Mouse (Mus musculus): ENCODE results near the gene Pde10a.
A peak's percentile ranks its signal among the peaks of the same experiment; 100 is the strongest.

Pde10a gene

GRCm38 (mm10) chr17:8525225-8525721, at the start of gene Pde10a:
Gene Pde10a, plus strand, starts transcription at chr17:8525372.
- DNase-seq (ENCODE audit: low spot score in 2 of 2), result peak in 1 of 2 experiments; percentile 41

- no peak for DNase-seq (ENCODE audit: low spot score in 2 of 2)
These were observed 46.6 kb upstream of the Pde10a start for GRCm38 (mm10) chr17:8478554-8478953.

- no peak for DNase-seq (ENCODE audit: low spot score in 2 of 2)
These were observed 45.6 kb upstream of the Pde10a start for GRCm38 (mm10) chr17:8479493-8480128.

DNA sequence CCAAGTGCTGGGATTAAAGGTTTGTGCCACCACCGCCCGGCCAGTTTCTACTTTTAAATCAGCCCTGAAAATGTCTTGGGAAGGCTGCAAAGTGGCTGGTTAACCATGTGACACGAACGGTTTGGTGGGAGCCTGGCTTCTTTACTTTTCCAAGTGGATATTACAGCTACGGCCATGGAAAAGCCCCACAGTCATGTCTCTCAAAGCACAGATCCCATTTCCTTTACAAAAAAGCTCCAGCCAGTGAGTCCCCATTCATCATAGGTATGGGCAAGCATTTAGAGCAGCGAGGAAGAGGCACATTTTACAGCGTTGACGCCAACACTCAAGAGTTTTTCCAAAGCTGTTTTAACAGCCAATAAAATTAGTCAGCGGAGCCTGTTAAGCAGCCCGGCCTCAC, 43.4 kb upstream of the Pde10a start:
- no peak for DNase-seq (ENCODE audit: low spot score in 2 of 2)

DNA sequence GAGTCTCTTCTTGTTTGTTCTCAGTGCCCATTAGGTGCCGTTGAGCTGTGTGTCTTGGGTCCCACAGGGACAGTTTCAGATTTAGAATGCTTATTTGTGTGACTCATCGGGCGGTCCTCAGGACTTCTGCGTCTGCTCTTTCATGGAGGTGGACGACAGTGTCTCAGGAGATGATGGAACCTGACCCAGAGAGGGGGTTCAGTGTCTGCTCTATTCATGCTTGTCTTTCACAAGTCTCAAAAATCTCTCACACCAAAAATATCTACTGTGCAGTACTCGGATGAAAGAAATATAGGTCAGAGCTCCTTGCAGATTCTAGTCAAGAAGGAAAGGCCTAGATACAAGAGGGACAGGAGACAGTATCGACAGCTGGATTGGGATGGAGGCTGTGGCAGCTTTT, 42.3 kb upstream of the Pde10a start:
- DNase-seq (ENCODE audit: low spot score in 2 of 2), result no peak

- no peak for DNase-seq (ENCODE audit: low spot score in 2 of 2)
These were observed 40.9 kb upstream of the Pde10a start for GRCm38 (mm10) chr17:8484246-8484645.

DNA sequence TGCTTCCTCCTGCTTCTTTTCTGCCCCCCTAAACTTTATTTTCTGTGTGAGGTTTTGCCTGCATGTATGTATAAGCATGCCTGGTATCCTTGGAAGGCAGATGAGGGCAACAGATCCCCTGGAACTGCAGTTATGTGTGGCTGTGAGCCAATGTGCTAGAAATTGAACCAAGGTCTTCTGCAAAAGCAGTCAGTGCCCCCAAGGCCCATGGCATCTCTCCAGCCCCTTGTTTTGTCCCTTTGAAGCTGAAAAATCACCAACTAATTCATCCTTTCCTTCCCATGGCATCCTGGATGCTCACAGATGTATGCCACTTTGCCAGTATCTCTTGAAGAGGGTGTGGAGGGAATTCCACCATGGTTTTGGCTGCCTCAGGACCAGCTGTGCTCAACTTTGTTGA, 40.0 kb upstream of the Pde10a start:
- DNase-seq (ENCODE audit: low spot score in 2 of 2), result no peak

DNA sequence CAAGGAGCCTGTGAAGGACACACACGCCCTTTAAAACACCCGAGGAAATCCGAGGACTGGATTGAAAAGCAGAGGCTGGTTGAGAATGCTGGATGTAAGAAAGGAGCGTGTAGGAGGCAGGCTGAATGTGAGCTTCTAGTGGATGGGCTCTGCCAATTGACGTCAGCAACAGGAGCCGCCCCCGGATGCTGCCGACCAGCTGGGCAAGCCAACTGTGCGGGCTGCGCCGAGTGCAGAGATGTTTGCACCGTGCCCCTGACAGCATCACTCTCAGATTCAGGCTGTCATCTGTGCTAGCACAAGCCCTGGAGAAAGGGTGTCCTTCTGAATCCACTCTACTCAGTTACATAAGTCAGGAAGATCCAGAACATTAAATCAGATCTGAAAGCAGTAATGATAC, 37.3 kb upstream of the Pde10a start:
- DNase-seq (ENCODE audit: low spot score in 2 of 2), result peak in 1 of 2 experiments; percentile 25

GRCm38 (mm10) chr17:8490971-8491370, 34.2 kb upstream of the Pde10a start:
- no peak for DNase-seq (ENCODE audit: low spot score in 2 of 2)

GRCm38 (mm10) chr17:8493461-8493860, 31.7 kb upstream of the Pde10a start:
- no peak for DNase-seq (ENCODE audit: low spot score in 2 of 2)

GRCm38 (mm10) chr17:8498151-8498550, 27.0 kb upstream of the Pde10a start:
- no peak for DNase-seq (ENCODE audit: low spot score in 2 of 2)

DNA sequence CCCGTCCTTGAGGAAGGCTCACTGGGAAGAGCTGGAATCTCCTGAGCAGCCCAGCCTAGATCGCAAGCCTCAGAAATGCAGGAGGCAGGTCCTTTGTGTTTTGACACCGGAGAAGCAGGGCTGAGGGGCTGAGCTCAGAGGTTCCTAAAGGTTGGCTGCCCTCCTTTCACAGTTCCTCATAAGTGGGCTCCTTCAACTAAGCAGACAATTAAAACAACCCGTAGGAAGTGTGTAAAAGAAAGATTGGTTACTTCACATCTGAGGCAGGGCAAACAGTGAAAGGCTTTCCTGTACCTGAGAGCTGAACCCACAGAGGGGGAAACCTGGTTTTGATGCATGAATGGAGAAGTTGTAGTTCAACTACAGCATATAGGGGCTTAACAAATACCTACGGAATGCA, 26.5 kb upstream of the Pde10a start:
- no peak for DNase-seq (ENCODE audit: low spot score in 2 of 2)

GRCm38 (mm10) chr17:8499564-8500117, 25.5 kb upstream of the Pde10a start:
- no peak for DNase-seq (ENCODE audit: low spot score in 2 of 2)

GRCm38 (mm10) chr17:8504381-8504780, 20.8 kb upstream of the Pde10a start:
- DNase-seq (ENCODE audit: low spot score in 2 of 2), result no peak

DNA sequence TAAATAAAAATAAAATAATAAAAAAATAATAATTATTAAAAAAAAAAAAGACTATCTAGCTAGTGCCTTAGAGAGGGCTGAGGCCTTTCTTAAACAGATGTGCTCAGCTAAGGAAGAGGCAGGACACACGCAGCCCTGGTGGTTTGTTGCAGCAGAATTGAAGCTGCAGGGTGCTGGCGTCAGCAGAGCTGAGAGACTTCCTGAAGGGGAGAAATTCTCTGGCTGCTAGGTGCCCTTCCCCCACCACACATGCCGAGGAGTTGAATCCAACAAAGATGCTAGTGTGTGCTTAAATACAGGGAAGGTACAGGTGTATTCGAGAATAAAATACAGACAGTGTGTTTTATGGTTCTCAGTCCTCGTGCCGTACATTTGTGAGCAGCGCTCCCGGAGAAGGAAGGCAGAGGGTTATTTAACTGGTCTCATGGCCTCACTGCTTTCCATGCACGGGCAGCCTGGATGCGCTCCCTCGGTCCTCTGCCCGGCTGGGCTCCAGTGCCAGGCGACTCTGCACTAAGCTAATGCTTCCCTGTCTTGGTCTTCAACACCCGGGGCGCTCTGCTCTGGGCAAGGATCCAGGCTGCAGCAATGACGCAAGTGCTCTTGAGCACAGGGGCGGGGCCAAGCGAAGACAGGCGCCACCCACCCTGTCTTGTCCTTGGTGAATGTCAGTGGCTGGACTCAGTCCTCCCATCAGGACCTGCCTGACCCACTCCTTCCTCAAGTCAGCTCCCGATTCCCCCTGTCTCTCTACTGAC, 19.3 kb upstream of the Pde10a start:
- DNase-seq (ENCODE audit: low spot score in 2 of 2), result peak; percentile 82 to 93

DNA sequence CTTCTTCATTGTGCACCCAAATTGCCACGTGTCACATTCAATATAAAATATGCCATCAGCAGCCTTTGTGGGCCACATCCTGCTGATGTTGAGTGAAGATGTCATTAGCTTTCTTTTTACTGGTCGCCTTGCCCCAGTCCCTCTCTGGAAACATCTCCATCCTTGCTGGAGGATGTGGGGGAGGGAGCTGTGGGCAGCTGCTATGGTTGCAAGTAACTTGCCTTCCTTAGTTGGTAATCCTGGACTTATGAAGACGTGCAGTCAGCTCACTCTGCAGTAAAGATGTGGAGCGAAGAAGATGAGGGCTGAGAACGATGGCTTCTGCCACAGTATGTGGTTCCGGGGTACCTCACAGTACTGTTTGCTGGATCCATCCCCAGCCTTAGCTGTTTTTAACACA, 18.4 kb upstream of the Pde10a start:
- DNase-seq (ENCODE audit: low spot score in 2 of 2), result no peak

DNA sequence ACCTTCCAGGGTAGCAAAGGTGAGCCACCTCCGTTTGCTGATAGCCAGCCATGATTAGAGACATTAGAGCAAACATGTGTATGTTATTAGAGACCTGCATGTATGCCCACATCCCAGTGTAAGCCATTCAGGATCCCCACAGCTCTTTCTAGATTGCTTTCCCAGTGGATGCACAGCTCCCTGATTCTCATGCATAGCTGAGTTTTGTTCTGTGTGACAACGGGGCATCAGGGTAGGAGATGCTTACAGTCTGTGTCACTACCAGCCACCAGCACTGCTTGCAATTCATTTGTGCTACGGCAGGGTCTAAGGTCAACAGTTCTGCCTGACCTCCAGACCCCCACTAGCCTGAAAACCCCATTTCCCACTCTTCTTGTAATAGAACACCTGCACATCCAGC, 17.5 kb upstream of the Pde10a start:
- no peak for DNase-seq (ENCODE audit: low spot score in 2 of 2)

DNA sequence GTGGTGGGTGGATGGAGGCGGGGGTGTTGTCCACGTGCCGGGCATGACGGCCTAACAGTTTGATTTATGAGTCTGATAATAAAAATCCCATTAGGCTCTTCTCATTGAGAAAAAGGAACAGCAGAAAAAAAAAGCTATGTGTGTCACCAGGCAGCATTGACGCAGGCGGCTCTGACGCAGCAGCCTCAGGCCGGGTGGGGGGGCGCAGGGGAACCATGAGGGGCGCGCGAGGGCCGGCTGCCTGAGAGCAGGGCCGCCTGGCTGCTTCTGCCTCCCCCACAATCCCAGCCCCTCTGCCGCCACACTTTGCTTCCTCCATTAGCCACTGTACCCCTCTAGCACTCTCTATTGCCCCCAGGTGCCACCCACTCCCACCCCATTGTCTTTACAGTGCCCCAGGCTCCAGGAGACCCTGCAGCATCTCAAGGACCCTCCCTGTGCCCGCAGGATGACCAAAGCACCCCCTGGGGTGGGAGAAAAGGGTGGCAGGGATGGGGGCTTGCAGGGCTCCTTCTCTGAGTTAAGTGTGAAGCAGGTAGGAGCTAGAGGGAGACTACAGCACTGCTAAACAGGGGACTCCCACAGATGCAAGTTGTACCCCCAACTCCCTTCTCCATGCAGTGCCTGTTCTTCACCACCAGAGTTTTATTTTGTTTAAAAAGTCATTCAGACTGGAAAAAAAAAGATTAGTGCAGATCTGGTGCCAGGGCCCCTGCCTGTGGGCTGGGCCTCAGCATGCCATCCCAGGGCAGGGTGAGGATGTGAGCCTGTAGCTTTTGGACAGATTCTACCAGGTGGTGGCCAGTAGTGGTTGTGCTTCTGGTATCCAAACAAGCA, 16.6 kb upstream of the Pde10a start:
- peak; percentile 75 to 90 for DNase-seq (ENCODE audit: low spot score in 2 of 2)

DNA sequence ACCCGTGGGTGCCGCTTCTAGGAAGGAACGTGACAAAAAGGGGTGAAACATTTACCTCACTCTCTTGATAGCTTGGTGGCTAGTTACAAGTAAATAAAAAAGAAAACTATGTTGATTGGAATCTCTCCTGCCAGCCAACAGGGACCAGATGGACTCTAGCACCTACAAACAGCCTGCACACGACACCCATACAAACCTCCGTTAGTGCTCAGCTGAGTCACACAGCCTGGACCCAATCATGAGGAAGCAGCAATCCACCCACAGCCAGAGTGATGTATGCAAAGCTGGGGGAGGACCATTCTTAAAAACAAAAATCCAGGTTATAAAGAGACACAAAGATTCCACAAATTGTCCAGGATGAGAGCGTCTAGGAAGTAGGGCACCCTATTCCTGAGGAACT, 9.2 kb upstream of the Pde10a start:
- DNase-seq (ENCODE audit: low spot score in 2 of 2), result no peak

- no peak for DNase-seq (ENCODE audit: low spot score in 2 of 2)
These were observed 1.2 kb upstream of the Pde10a start for GRCm38 (mm10) chr17:8523986-8524385.

- peak; percentile 60 to 80 for DNase-seq (ENCODE audit: low spot score in 2 of 2)
These were observed 596 bp upstream of the Pde10a start for GRCm38 (mm10) chr17:8524387-8525165.

All from cerebellum, postnatal 4 days (tissue).